Mouse (Mus musculus) bone marrow macrophage, adult 2 months (primary cell): ENCODE data around the gene Glis3.

ENCODE experiments used
- CTCF ChIP-seq: IDR thresholded peaks from 2 replicates; pipeline ENCODE4 v1.5.1; 2012; ENCODE audit warnings: low read depth, mild to moderate bottlenecking, low read length, moderate library complexity
- POLR2A ChIP-seq: IDR thresholded peaks from 2 replicates; pipeline ENCODE4 v1.6.1; 2012; ENCODE audit warnings: mild to moderate bottlenecking, low read depth, low read length, borderline replicate concordance

GRCm38 (mm10) chr19:28621608-28622505, 58.0 kb downstream of the Glis3 start:
- TF ChIP-seq CTCF (no peak), POLR2A (no peak)
